Mouse (Mus musculus): ENCODE measurements around the gene Mast2. TPM values are rescaled to one million over a fixed set of nuclear protein-coding genes. Genes with fewer than 3 reads are reported as not detected.

The Mast2 gene
- polyA plus RNA-seq, 1 experiment from 2014 or later = 48.9 TPM

DNA sequence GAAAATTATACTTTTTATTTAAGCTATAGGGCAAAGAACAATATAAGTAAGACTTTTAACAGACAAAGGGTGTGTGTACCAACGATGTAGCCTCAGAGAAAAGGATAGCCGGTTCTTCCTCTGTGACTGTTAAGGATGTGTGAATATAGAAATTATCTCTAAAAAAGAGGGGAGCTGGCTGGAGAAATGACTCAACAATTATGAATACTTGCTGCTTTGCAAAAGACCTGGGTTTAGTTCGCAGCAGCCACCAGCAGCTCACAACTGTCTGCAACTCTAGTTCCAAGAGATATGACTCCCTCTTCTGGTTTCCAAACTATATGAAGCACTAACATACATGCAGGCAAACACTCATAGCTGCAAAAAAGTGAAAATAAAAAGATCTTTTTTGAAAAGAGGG is 2.0 kb downstream of the Mast2 start:
- H3K27ac ChIP-seq (replicated peaks) = no peak overlapping the region
- H3K9me3 ChIP-seq = no peaks in the 10 kb centered on the region
- no peak overlapping the region for H3K9ac ChIP-seq
- no peak overlapping the region for H3K4me3 ChIP-seq
- H3K27me3 ChIP-seq = no peaks in the 10 kb centered on the region
- no peaks in the 10 kb centered on the region for H3K36me3 ChIP-seq
- peaks cover 22% of the 10 kb centered on the region for H3K4me1 ChIP-seq (replicated peaks)
- 94% methylated on average over 3 of the region's 3 CpGs for WGBS
- ATAC-seq (ENCODE audit: low FRiP score, low read depth) = no peak
- H3K4me2 ChIP-seq = peak overlapping the region; percentile 75

DNA sequence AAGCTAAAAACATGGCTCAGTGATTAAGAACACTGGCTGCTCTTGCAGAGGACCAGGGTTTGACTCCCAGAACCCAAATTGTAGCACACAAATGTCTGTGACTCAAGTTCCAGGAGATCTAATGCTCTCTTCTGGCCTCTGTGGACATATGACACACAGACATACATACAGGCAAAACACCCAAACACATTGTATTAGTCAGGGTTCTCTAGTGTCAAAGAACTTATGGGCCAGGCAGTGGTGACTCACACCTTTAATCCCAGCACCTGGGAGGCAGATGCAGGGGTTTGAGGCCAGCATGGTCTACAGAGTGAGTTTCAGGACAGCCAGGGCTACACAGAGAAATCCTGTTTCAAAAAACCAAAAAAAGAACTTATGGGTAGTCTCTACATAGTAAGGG is 12.4 kb downstream of the Mast2 start:
- Histone ChIP-seq H3K27me3 (no peaks in the 10 kb centered on the region), H3K36me3 (no peaks in the 10 kb centered on the region), H3K9me3 (no peaks in the 10 kb centered on the region), H3K27ac (replicated peaks) (no peak overlapping the region), H3K9ac (no peak overlapping the region), H3K4me2 (no peak overlapping the region), H3K4me1 (replicated peaks) (no peaks in the 10 kb centered on the region), H3K4me3 (no peak overlapping the region)
- no peak for ATAC-seq (ENCODE audit: low FRiP score, low read depth)

DNA sequence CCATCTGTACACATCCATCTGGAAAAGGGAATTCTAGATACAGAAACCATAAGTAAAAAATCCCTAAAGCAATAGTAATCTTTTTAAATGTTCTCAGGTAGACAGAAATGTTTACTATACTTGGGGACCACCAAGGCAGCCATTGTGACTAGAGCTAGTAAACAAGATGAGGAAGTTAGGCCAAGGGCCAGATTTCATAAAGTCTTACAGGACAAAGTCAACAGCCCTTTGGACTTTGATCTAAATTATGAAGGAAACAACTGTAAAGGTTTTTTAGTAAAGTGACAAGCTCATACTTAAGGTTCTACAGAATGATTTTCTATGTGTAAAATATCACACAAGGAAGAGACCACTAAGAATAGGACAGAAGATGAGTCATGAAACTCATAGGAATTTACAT is 14.0 kb downstream of the Mast2 start:
- Histone ChIP-seq H3K4me3 (no peak overlapping the region), H3K9me3 (no peaks in the 10 kb centered on the region), H3K36me3 (no peaks in the 10 kb centered on the region), H3K27me3 (no peaks in the 10 kb centered on the region), H3K4me2 (no peak overlapping the region), H3K4me1 (replicated peaks) (no peaks in the 10 kb centered on the region), H3K9ac (no peak overlapping the region), H3K27ac (replicated peaks) (no peak overlapping the region)
- no peak for ATAC-seq (ENCODE audit: low FRiP score, low read depth)

DNA sequence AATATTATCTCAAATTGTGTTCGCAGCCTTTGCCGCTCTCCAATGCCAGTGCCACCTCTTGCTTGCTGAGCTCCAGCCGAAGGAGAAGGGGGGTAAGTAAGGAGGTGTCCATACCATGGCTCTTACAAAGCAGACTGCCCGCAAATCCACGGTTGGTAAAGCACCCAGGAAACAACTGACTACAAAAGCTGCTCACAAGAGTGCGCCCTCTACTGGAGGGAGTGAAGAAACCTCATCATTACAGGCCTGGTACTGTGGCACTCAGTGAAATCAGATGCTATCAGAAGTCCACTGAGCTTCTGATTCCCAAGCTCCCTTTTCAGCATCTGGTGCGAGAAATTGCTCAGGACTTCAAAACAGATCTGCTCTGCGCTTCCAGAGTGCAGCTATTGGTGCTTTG is 15.3 kb downstream of the Mast2 start:
- no peaks in the 10 kb centered on the region for H3K36me3 ChIP-seq
- H3K27ac ChIP-seq (replicated peaks) = no peak overlapping the region
- no peaks in the 10 kb centered on the region for H3K9me3 ChIP-seq
- no peak for ATAC-seq (ENCODE audit: low FRiP score, low read depth)
- no peak overlapping the region for H3K4me3 ChIP-seq
- 59% methylated on average over 8 of the region's 8 CpGs for WGBS
- H3K9ac ChIP-seq = no peak overlapping the region
- no peaks in the 10 kb centered on the region for H3K27me3 ChIP-seq
- no peaks in the 10 kb centered on the region for H3K4me1 ChIP-seq (replicated peaks)
- H3K4me2 ChIP-seq = no peak overlapping the region

- H3K4me2 ChIP-seq = no peak overlapping the region
- H3K36me3 ChIP-seq = no peaks in the 10 kb centered on the region
- WGBS = 97% methylated on average over 1 of the region's 1 CpGs
- H3K9me3 ChIP-seq = no peaks in the 10 kb centered on the region
- H3K27me3 ChIP-seq = no peaks in the 10 kb centered on the region
- no peak overlapping the region for H3K27ac ChIP-seq (replicated peaks)
- no peak overlapping the region for H3K4me3 ChIP-seq
- ATAC-seq (ENCODE audit: low FRiP score, low read depth) = no peak
- H3K4me1 ChIP-seq (replicated peaks) = no peaks in the 10 kb centered on the region
- no peak overlapping the region for H3K9ac ChIP-seq
Observed at GRCm38 (mm10) chr4:116439383-116439782, 24.6 kb downstream of the Mast2 start.

DNA sequence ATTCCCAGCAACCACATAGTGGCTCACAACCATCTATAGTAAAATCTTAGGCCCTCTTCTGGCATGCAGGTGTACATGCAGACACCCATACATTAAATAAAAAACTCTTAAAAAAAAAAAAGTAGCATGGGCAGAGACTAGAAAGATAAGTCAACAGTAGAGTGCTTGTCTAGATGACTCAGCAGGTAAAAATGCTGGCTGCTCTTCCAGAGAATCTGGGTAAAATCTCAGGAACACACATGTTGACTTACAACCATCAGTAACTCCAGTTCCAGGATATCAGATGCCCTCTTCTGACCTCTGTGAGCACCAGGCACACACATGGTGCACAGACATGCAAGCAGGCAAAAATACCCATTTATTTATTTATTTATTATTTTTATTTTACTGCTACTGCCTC is 25.4 kb downstream of the Mast2 start:
- Histone ChIP-seq H3K27ac (replicated peaks) (no peak overlapping the region), H3K9ac (no peak overlapping the region), H3K4me1 (replicated peaks) (no peaks in the 10 kb centered on the region), H3K9me3 (no peaks in the 10 kb centered on the region), H3K27me3 (no peaks in the 10 kb centered on the region), H3K36me3 (0 out of 2 replicates have a peak, but pooled peaks cover 2% of the 10 kb centered on the region), H3K4me3 (no peak overlapping the region), H3K4me2 (no peak overlapping the region)
- ATAC-seq (ENCODE audit: low FRiP score, low read depth) = no peak

DNA sequence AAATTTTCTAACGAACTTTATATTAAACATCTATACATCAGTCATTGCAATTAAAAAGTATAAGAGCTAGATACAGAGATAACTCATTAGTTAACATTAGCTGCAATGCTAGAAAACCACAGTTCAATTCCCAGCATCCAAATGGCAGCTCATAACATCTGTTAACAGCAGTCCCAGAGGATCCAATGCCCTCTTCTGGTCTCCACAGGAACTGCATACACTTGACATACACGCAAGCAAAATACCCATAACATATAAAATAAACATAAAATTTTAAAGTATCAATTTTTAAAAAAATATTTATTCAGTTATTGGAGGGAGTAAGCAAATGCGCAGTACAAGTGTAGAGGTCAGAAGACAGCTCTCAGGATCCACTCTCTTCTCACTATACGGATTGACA is 28.4 kb downstream of the Mast2 start:
- 95% methylated on average over 4 of the region's 4 CpGs for WGBS
- H3K4me2 ChIP-seq = no peak overlapping the region
- no peaks in the 10 kb centered on the region for H3K9me3 ChIP-seq
- no peak overlapping the region for H3K27ac ChIP-seq (replicated peaks)
- 0 out of 2 replicates have a peak, but pooled peaks cover 2% of the 10 kb centered on the region for H3K36me3 ChIP-seq
- ATAC-seq (ENCODE audit: low FRiP score, low read depth) = no peak
- H3K4me3 ChIP-seq = no peak overlapping the region
- H3K4me1 ChIP-seq (replicated peaks) = no peaks in the 10 kb centered on the region
- H3K27me3 ChIP-seq = no peaks in the 10 kb centered on the region
- H3K9ac ChIP-seq = no peak overlapping the region

DNA sequence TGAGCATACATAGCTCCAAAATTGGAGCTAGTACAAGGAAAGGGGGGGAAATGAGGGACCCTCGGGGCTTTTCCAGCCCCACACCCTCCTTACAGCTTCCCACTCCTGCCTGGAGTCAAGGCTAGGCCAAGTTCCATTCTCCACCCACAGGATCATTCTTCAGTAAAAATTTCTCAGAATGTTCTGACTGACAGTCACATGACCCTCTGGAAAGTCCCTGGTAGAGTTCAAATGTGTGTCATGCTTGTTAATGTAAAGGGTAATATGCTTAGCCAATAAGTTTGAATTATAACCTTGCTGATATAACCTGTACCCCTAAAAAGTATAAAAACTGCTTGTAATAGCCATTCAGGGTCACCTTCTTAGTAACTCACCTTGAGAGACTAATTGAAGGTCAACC is 41.8 kb downstream of the Mast2 start:
- no peaks in the 10 kb centered on the region for H3K9me3 ChIP-seq
- H3K9ac ChIP-seq = no peak overlapping the region
- no peaks in the 10 kb centered on the region for H3K27me3 ChIP-seq
- no peak for ATAC-seq (ENCODE audit: low FRiP score, low read depth)
- no peak overlapping the region for H3K4me2 ChIP-seq
- no peak overlapping the region for H3K27ac ChIP-seq (replicated peaks)
- no peak overlapping the region for H3K4me3 ChIP-seq
- no peaks in the 10 kb centered on the region for H3K36me3 ChIP-seq
- no peaks in the 10 kb centered on the region for H3K4me1 ChIP-seq (replicated peaks)
- WGBS = 89% methylated on average over 1 of the region's 1 CpGs

GRCm38 (mm10) chr4:116421170-116421569 is 42.8 kb downstream of the Mast2 start:
- Histone ChIP-seq H3K27ac (replicated peaks) (no peak overlapping the region), H3K9ac (no peak overlapping the region), H3K4me3 (no peak overlapping the region), H3K27me3 (no peaks in the 10 kb centered on the region), H3K4me2 (no peak overlapping the region), H3K4me1 (replicated peaks) (no peaks in the 10 kb centered on the region), H3K9me3 (no peaks in the 10 kb centered on the region), H3K36me3 (no peaks in the 10 kb centered on the region)
- ATAC-seq (ENCODE audit: low FRiP score, low read depth) = no peak
- WGBS = 89% methylated on average over 3 of the region's 3 CpGs

GRCm38 (mm10) chr4:116412993-116413392 is 51.0 kb downstream of the Mast2 start:
- no peak for ATAC-seq (ENCODE audit: low FRiP score, low read depth)
- Histone ChIP-seq H3K9me3 (no peaks in the 10 kb centered on the region), H3K36me3 (no peaks in the 10 kb centered on the region), H3K4me2 (no peak overlapping the region), H3K9ac (no peak overlapping the region), H3K27me3 (no peaks in the 10 kb centered on the region), H3K27ac (replicated peaks) (no peak overlapping the region), H3K4me3 (no peak overlapping the region), H3K4me1 (replicated peaks) (no peaks in the 10 kb centered on the region)
- 56% methylated on average over 1 of the region's 1 CpGs for WGBS

- ATAC-seq (ENCODE audit: low FRiP score, low read depth) = no peak
- Histone ChIP-seq H3K9me3 (no peaks in the 10 kb centered on the region), H3K9ac (no peak overlapping the region), H3K4me2 (no peak overlapping the region), H3K4me3 (no peak overlapping the region), H3K36me3 (no peaks in the 10 kb centered on the region), H3K27ac (replicated peaks) (no peak overlapping the region), H3K27me3 (no peaks in the 10 kb centered on the region), H3K4me1 (replicated peaks) (peaks cover 4% of the 10 kb centered on the region)
Observed at GRCm38 (mm10) chr4:116411401-116411800, 52.6 kb downstream of the Mast2 start.

GRCm38 (mm10) chr4:116406668-116407067 is 57.3 kb downstream of the Mast2 start:
- Histone ChIP-seq H3K27ac (replicated peaks) (peak overlapping the region; percentile 56), H3K9ac (0 out of 2 replicates have a peak overlapping the region, but pooled peaks have one; percentile 29), H3K27me3 (no peaks in the 10 kb centered on the region), H3K4me1 (replicated peaks) (peaks cover 28% of the 10 kb centered on the region), H3K9me3 (no peaks in the 10 kb centered on the region), H3K36me3 (no peaks in the 10 kb centered on the region), H3K4me3 (no peak overlapping the region), H3K4me2 (peak overlapping the region; percentile 13; the same call in 1 of the 2 replicates)
- ATAC-seq (ENCODE audit: low FRiP score, low read depth) = no peak
- WGBS = 73% methylated on average over 2 of the region's 2 CpGs

GRCm38 (mm10) chr4:116405955-116406351 is 58.0 kb downstream of the Mast2 start:
- H3K36me3 ChIP-seq = no peaks in the 10 kb centered on the region
- peak overlapping the region; percentile 40 for H3K4me3 ChIP-seq
- peak overlapping the region; percentile 63 for H3K4me2 ChIP-seq
- H3K27me3 ChIP-seq = no peaks in the 10 kb centered on the region
- peak overlapping the region; percentile 61 for H3K9ac ChIP-seq
- WGBS = 6% methylated on average over 8 of the region's 8 CpGs
- no peaks in the 10 kb centered on the region for H3K9me3 ChIP-seq
- H3K27ac ChIP-seq (replicated peaks) = peak overlapping the region; percentile 89
- peak; percentile 75 for ATAC-seq (ENCODE audit: low FRiP score, low read depth)
- H3K4me1 ChIP-seq (replicated peaks) = peaks cover 28% of the 10 kb centered on the region
